Mouse (Mus musculus) thymus, postnatal 14 days (tissue): Measurements from ENCODE around the gene Car5a.
A peak's percentile ranks its signal among the peaks of the same experiment; 100 is the strongest.

Experiments used
- DNase-seq: peaks from one replicate; pipeline ENCODE4 v3.0.0; 2021

Gene Car5a

GRCm38 (mm10) chr8:121932668-121933520 is 11.8 kb downstream of the Car5a start:
- no peak for DNase-seq

- DNase-seq: no peak
Measured at GRCm38 (mm10) chr8:121932026-121932667, 12.6 kb downstream of the Car5a start.

- DNase-seq: no peak
Measured at GRCm38 (mm10) chr8:121931571-121931970, 13.1 kb downstream of the Car5a start.

GRCm38 (mm10) chr8:121930047-121930446 is 14.7 kb downstream of the Car5a start:
- no peak for DNase-seq

- DNase-seq: peak; percentile 62
Measured at GRCm38 (mm10) chr8:121927316-121927715, 17.4 kb downstream of the Car5a start.

- DNase-seq: no peak
Measured at GRCm38 (mm10) chr8:121926266-121926665, 18.4 kb downstream of the Car5a start.

GRCm38 (mm10) chr8:121925624-121926023 is 19.1 kb downstream of the Car5a start:
- DNase-seq: peak; percentile 74

- DNase-seq: no peak
Measured at GRCm38 (mm10) chr8:121924681-121925080, 20.0 kb downstream of the Car5a start.

- no peak for DNase-seq
Measured at GRCm38 (mm10) chr8:121922101-121922500, 22.6 kb downstream of the Car5a start.

- DNase-seq: no peak
Measured at GRCm38 (mm10) chr8:121921582-121921981, 23.1 kb downstream of the Car5a start.

GRCm38 (mm10) chr8:121919731-121920130 is 25.0 kb downstream of the Car5a start:
- DNase-seq: no peak

GRCm38 (mm10) chr8:121919158-121919557 is 25.5 kb downstream of the Car5a start:
- DNase-seq: no peak

- no peak for DNase-seq
Measured at GRCm38 (mm10) chr8:121913378-121913777, 31.3 kb downstream of the Car5a start.

- DNase-seq: no peak
Measured at GRCm38 (mm10) chr8:121912831-121913230, 31.9 kb downstream of the Car5a start.

- no peak for DNase-seq
Measured at GRCm38 (mm10) chr8:121911987-121912386, 32.7 kb downstream of the Car5a start.

- no peak for DNase-seq
Measured at GRCm38 (mm10) chr8:121911400-121911799, 33.3 kb downstream of the Car5a start.

GRCm38 (mm10) chr8:121909663-121910062 is 35.0 kb downstream of the Car5a start:
- peak; percentile 83 for DNase-seq

- peak; percentile 11 for DNase-seq
Measured at GRCm38 (mm10) chr8:121909148-121909541, 35.6 kb downstream of the Car5a start.

GRCm38 (mm10) chr8:121908378-121909147 is 36.1 kb downstream of the Car5a start:
- DNase-seq: peak; percentile 14

GRCm38 (mm10) chr8:121907587-121908248 is 37.0 kb downstream of the Car5a start, which contains the start of gene Slc7a5:
Slc7a5 (minus strand) TSS chr8:121907694.
- peak; percentile 99 for DNase-seq

- peak; percentile 39 for DNase-seq
Measured at GRCm38 (mm10) chr8:121906542-121907512, 37.9 kb downstream of the Car5a start.

GRCm38 (mm10) chr8:121905864-121906263 is 38.8 kb downstream of the Car5a start:
- DNase-seq: no peak
